Mouse (Mus musculus) hindbrain, embryonic 11.5 days (tissue): ENCODE measurements around the gene Foxn1. TPM values are rescaled to one million over a fixed set of nuclear protein-coding genes. Genes with fewer than 3 reads are reported as not detected.

Source experiments
- ATAC-seq: fragments of 200-750 bp; cut with Nextera tagmentation; 2 replicates; pipeline ENCODE4 v1.8.0; 2017; ENCODE audit warnings: mild to moderate bottlenecking, moderate TSS enrichment, moderate library complexity; ENCODE audit not compliant: low FRiP score
- DNase-seq: peaks from one replicate; pipeline ENCODE4 v3.0.0-alpha.2; 2015; ENCODE audit warnings: low spot score
- H3K27ac ChIP-seq: fragments of 300-500 bp; sonication (generic); 2 replicates; pipeline ENCODE4 v1.5.1; 2014; ENCODE audit warnings: mild to moderate bottlenecking, low read depth, low read length
- H3K27me3 ChIP-seq: fragments of 300-500 bp; sonication (generic); 2 replicates; pipeline ENCODE4 v1.6.1; 2014; ENCODE audit warnings: mild to moderate bottlenecking, low read length, moderate library complexity, mixed read lengths; ENCODE audit not compliant: control insufficient read depth, insufficient read depth
- H3K36me3 ChIP-seq: fragments of 300-500 bp; sonication (generic); 2 replicates; pipeline ENCODE4 v1.6.1; 2014; ENCODE audit warnings: mild to moderate bottlenecking, low read length, moderate library complexity, mixed read lengths; ENCODE audit not compliant: control insufficient read depth, insufficient read depth
- H3K4me1 ChIP-seq: fragments of 300-500 bp; sonication (generic); replicated peaks from 2 replicates; pipeline ENCODE4 v1.6.1; 2014; ENCODE audit warnings: low read length, mixed read lengths; ENCODE audit not compliant: control insufficient read depth, insufficient read depth
- H3K4me2 ChIP-seq: fragments of 300-500 bp; sonication (generic); replicated peaks from 2 replicates; pipeline ENCODE4 v1.6.1; 2014; ENCODE audit warnings: mild to moderate bottlenecking, low read depth, low read length
- H3K4me3 ChIP-seq: fragments of 300-500 bp; sonication (generic); 2 replicates; pipeline ENCODE4 v1.5.1; 2014; ENCODE audit warnings: low read depth, low read length
- H3K9ac ChIP-seq: fragments of 300-500 bp; sonication (generic); 2 replicates; pipeline ENCODE4 v1.6.1; 2014; ENCODE audit warnings: low read depth, low read length
- H3K9me3 ChIP-seq: fragments of 300-500 bp; sonication (generic); 2 replicates; pipeline ENCODE4 v1.6.1; 2016; ENCODE audit warnings: low read length; ENCODE audit not compliant: control insufficient read depth
- WGBS: fragments of 180-500 bp; shearing (Covaris S2); extraction: QIAGEN DNeasy Blood & Tissue Kit; methylation state at CpG from one replicate; pipeline ENCODE4 v1.1.7; 2014; 5-methylcytosine and 5-hydroxymethylcytosine counted together
- polyA plus RNA-seq: library from polyadenylated mRNA; unstranded; fragments of >200 nt; fragmentation: Nextera tagmentation; extraction: Ambion mirVana; gene quantifications from 2 replicates; pipeline ENCODE4 v1.2.1, GENCODE M21; 2014

The Foxn1 gene
- polyA plus RNA-seq, 1 experiment from 2014 or later: 0.05 TPM

- Histone ChIP-seq H3K4me3 (no peak overlapping the region), H3K36me3 (no peaks in the 10 kb centered on the region), H3K4me2 (no peak overlapping the region), H3K9ac (no peak overlapping the region), H3K4me1 (peaks cover 4% of the 10 kb centered on the region; the same call in 1 of the 2 replicates), H3K9me3 (no peaks in the 10 kb centered on the region), H3K27ac (no peak overlapping the region), H3K27me3 (no peaks in the 10 kb centered on the region)
- ATAC-seq (no peak), DNase-seq (no peak)
- WGBS: 91% methylated on average over 6 of the region's 6 CpGs
Observed at GRCm38 (mm10) chr11:78346326-78347069, 39.9 kb downstream of the Foxn1 start.

- Histone ChIP-seq H3K36me3 (0 out of 2 replicates have a peak, but pooled peaks cover 2% of the 10 kb centered on the region), H3K27ac (no peak overlapping the region), H3K4me2 (no peak overlapping the region), H3K27me3 (no peaks in the 10 kb centered on the region), H3K9me3 (no peaks in the 10 kb centered on the region), H3K4me3 (no peak overlapping the region), H3K9ac (no peak overlapping the region), H3K4me1 (peaks cover 4% of the 10 kb centered on the region; the same call in 1 of the 2 replicates)
- WGBS: 80% methylated on average over 7 of the region's 7 CpGs
- no peak for DNase-seq
- no peak for ATAC-seq
Observed at GRCm38 (mm10) chr11:78345801-78346200, 40.6 kb downstream of the Foxn1 start.

- ATAC-seq: no peak
- no peaks in the 10 kb centered on the region for H3K27me3 ChIP-seq
- 0 out of 2 replicates have a peak overlapping the region, but pooled peaks have one; percentile 3 for H3K4me2 ChIP-seq
- no peaks in the 10 kb centered on the region for H3K9me3 ChIP-seq
- peaks cover 4% of the 10 kb centered on the region; the same call in 1 of the 2 replicates for H3K4me1 ChIP-seq
- 0 out of 2 replicates have a peak, but pooled peaks cover 3% of the 10 kb centered on the region for H3K36me3 ChIP-seq
- no peak overlapping the region for H3K4me3 ChIP-seq
- no peak overlapping the region for H3K27ac ChIP-seq
- DNase-seq: no peak
- peak overlapping the region; percentile 2; the same call in 1 of the 2 replicates for H3K9ac ChIP-seq
- 69% methylated on average over 8 of the region's 8 CpGs for WGBS
Observed at GRCm38 (mm10) chr11:78344890-78345715, 41.3 kb downstream of the Foxn1 start.

- DNase-seq (no peak), ATAC-seq (no peak)
- Histone ChIP-seq H3K9me3 (no peaks in the 10 kb centered on the region), H3K27ac (peak overlapping the region; percentile 86), H3K27me3 (no peaks in the 10 kb centered on the region), H3K4me3 (peak overlapping the region; percentile 90), H3K4me1 (peaks cover 4% of the 10 kb centered on the region; the same call in 1 of the 2 replicates), H3K9ac (peak overlapping the region; percentile 94), H3K36me3 (0 out of 2 replicates have a peak, but pooled peaks cover 3% of the 10 kb centered on the region), H3K4me2 (peak overlapping the region; percentile 82)
- 84% methylated on average over 6 of the region's 6 CpGs for WGBS
Observed at GRCm38 (mm10) chr11:78344328-78344889, 41.9 kb downstream of the Foxn1 start.

GRCm38 (mm10) chr11:78343381-78344327 lies 42.7 kb downstream of the Foxn1 start, which contains the start of gene Unc119:
Gene Unc119 (plus strand): TSS chr11:78343482.
- peak; percentile 82 for ATAC-seq
- H3K4me1 ChIP-seq: peaks cover 4% of the 10 kb centered on the region; the same call in 1 of the 2 replicates

GRCm38 (mm10) chr11:78341702-78342101 lies 44.7 kb downstream of the Foxn1 start:
- Histone ChIP-seq H3K9me3 (no peaks in the 10 kb centered on the region), H3K4me1 (peaks cover 4% of the 10 kb centered on the region; the same call in 1 of the 2 replicates), H3K36me3 (0 out of 2 replicates have a peak, but pooled peaks cover 3% of the 10 kb centered on the region), H3K9ac (no peak overlapping the region), H3K4me2 (no peak overlapping the region), H3K4me3 (no peak overlapping the region), H3K27me3 (no peaks in the 10 kb centered on the region), H3K27ac (no peak overlapping the region)
- ATAC-seq (no peak), DNase-seq (no peak)
- 86% methylated on average over 12 of the region's 12 CpGs for WGBS

More at GRCm38 (mm10) chr11:78343381-78344327, 42.7 kb downstream of the Foxn1 start, which contains the start of gene Unc119:
- no peaks in the 10 kb centered on the region for H3K9me3 ChIP-seq
- peak within 1 kb of the TSS; percentile 94 for H3K9ac ChIP-seq
- H3K4me3 ChIP-seq: peak within 1 kb of the TSS; percentile 90
- no peaks in the 10 kb centered on the region for H3K27me3 ChIP-seq
- peak within 1 kb of the TSS; percentile 82 for H3K4me2 ChIP-seq
- peak; percentile 87 for DNase-seq
- H3K27ac ChIP-seq: peak within 1 kb of the TSS; percentile 86
- 0 out of 2 replicates have a peak, but pooled peaks cover 3% of the 10 kb centered on the region for H3K36me3 ChIP-seq
- WGBS: 1% methylated on average over 64 of the region's 66 CpGs

GRCm38 (mm10) chr11:78337040-78337439 lies 49.3 kb downstream of the Foxn1 start:
- H3K36me3 ChIP-seq: peaks cover 8% of the 10 kb centered on the region; the same call in 1 of the 2 replicates

More at GRCm38 (mm10) chr11:78337040-78337439, 49.3 kb downstream of the Foxn1 start:
- 96% methylated on average over 8 of the region's 8 CpGs for WGBS
- Histone ChIP-seq H3K9me3 (no peaks in the 10 kb centered on the region), H3K4me3 (no peak overlapping the region), H3K4me1 (no peaks in the 10 kb centered on the region), H3K27me3 (no peaks in the 10 kb centered on the region), H3K9ac (no peak overlapping the region), H3K27ac (no peak overlapping the region), H3K4me2 (no peak overlapping the region)
- no peak for DNase-seq
- ATAC-seq: no peak
